Mouse (Mus musculus) mouse embryonic stem cell (cell line): ENCODE results near the gene Arhgap40.

Experiments
- in situ Hi-C, 2 experiments: fragments of 300-500 bp; cut with MboI; formaldehyde crosslinking; loops; 1 replicate in 1 of 2; 3 replicates in 1 of 2; pipeline ENCODE4 v1.14.3; 2019 to 2020; ENCODE audit warnings: low sequenced_read_pairs in 2 of 2, low pct_unique_long_range_greater_than_20kb in 1 of 2, mixed read lengths in 1 of 2; ENCODE audit not compliant: unreplicated experiment in 1 of 2

Arhgap40 gene

DNA sequence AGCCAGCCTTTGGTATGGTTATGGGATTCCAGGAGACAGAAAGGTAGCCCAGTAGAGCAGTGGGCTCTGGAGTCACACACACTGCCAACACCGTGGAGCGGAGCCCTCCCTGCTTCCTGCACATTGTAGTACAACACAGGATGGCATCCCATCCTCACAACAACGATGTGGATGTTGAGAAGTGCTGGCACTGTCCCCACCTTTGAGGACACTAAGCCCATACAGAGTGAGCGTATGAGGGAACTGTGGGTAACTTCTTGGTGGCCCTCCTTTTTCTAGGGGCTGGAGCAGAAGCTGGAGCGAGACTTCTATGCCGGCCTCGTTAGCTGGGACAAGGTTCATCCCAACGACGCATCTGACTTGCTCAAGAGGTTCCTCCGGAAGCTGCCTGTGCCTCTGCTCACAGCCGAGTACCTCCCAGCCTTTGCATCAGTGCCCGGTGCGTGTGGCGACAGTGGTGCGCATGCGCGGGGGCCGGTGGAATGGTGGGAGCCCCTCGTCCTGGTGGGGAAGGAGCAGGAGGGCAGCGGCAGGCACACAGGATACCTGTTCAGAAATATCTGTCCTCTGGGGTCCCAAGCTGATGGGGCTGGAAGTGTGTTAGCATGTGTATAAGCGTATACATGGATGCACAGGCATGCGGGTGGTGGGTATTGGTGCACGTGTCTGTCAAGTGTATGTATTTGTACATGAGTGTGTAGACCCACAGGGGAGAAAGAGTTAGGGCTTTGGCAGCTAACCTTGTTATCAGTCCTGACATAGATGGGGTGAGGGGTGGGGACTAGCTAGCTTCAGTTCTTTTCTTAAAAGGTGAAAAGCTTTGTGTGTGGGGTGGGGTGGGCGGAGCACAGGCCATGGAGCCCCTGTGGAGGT lies 27.1 kb downstream of the Arhgap40 start:
- in situ Hi-C loops, result loop anchor here in 1 of 2 experiments (5.0 to 25.0 kb wide), 2 partner anchors 113 to 323 kb away; no protein-coding TSS in a partner anchor

DNA sequence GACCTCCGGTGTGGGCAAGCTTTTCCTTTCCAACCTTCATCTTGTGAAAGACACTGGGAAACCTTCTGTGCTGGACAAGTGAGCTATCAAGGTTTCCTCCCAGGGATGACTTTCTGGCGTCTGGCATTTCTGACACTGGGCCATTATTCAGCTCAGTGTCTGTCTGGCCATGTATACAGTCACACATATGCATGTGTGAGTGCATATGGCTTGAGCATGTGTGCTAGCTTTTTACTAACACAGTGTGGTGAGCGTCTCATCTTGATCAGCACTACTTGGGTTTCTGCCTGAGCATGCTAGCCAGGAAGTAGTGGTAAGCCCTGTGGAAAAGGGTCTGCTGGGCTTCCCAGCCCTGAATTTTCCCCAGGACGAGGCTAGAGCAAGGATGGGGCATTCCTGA lies 28.7 kb downstream of the Arhgap40 start:
- in situ Hi-C loops, result loop anchor here in 1 of 2 experiments (5.0 to 25.0 kb wide), 2 partner anchors 111 to 321 kb away; no protein-coding TSS in a partner anchor

DNA sequence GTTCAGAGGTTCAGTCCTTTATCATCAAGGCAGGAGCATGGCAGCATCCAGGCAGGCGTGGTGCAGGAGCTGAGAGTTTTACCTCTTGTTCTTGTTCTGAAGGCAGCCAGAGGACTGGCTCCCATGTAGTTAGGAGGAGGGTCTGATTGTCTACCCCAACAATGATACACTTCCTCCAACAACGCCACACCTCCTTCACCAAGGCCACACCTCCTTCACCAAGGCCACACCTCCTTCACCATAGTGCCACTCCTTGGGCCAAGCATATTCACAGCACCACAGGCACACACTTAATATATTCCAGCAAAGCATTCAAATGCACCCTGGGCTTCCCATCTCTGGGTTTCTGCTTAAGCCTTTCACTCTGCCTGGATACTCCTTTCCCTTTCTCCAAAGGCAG lies 32.7 kb downstream of the Arhgap40 start:
- in situ Hi-C loops, result loop anchor here (5.0 to 25.0 kb wide), 2 partner anchors 82 to 317 kb away; no protein-coding TSS in a partner anchor

DNA sequence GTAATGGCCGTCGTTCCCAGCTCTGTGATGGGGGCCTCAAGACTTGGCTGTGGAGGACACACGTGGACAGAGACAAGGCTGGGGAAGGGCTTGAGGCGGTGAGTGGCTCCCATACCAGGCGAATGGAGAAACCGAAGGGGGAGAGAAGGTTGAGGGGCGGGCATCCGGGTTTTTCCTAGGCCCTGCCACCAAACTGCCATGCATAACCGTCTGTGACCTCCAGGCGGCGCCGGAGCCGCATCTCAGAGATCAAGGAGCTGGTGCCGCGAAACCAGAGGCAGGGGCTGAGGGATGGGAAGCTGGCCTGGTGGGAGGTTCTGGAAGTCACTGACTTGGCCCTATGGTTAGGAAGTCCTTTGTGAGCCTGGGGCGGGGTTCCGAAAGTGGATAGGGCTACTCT lies 34.2 kb downstream of the Arhgap40 start:
- in situ Hi-C loops, result loop anchor here (5.0 to 25.0 kb wide), 2 partner anchors 81 to 316 kb away; no protein-coding TSS in a partner anchor

DNA sequence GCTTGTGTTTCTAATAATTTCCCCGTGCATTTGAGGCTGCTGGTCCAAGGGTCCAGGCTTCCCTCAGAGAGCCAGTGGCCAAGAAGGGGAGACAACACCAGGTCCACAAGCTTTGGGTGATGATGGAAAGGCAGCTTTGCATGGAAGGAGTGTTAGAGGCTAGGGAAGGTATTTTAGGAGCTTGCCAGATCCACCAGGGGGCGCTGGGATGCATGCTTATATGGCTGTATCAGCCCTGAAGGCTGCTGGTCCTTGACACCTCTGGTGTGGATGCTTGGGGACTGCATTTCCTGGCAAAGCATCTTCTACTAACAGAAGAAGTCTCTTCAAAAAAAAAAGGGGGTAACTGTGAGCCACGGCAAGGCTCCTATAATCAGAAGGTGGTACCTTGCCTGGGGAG lies 37.5 kb downstream of the Arhgap40 start:
- in situ Hi-C loops, result no loop called here

DNA sequence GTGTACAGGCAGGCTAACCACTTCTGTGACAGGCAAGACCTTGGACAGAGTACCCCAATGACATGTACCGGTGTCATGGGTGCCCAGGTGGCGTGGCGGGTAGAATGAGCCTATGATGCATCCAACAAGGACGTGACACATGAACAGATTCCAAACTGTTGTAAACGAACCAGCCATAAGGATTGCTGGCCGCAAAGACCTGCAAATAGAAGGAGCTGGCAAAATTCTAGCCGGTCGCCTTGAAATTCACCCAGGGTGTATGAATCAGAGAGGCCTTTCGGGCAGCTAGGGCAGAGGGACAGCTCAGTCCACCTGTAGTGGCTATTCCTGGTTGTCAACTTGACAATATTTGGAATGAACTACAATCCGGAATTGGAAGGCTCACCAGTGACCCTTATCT lies 41.8 kb downstream of the Arhgap40 start:
- in situ Hi-C loops, result no loop called here

DNA sequence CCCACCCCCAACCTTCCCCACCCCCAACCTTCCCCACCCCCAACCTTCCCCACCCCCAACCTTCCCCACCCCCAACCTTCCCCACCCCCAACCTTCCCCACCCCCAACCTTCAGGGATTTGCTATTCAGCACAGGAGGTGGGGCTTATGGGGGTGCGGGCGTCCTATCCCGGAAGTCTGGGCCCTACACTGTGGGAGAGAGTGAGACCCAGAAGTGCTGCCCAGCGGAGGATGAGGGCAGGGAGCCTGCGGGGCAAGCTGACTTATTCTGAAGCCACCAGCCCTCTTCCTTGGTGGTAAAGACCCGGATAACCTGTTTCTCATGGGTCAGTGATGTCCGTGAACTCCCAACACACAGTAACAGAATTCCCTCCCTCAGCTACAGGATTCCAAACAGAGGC lies 42.7 kb downstream of the Arhgap40 start:
- in situ Hi-C loops, result no loop called here

DNA sequence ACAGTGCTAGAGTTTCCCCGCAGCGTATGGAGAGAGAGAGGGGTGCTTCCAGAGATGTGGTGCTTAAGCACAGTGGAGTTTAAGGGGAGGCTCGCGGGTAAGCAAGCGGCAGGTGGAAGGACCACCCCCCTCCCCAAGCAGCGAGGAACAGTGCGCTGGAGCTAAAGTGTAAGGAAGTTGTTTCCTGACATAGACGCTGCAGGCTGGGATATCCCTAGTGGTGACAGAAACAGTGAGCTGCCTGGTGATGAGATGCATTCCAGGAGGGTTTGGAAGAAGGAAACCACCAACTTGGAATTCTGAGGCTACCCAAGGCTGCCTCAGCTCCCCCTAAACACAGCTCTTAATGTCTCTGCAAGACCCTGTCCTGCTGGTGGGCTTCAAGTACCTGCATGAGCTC lies 43.2 kb downstream of the Arhgap40 start:
- in situ Hi-C loops, result no loop called here

DNA sequence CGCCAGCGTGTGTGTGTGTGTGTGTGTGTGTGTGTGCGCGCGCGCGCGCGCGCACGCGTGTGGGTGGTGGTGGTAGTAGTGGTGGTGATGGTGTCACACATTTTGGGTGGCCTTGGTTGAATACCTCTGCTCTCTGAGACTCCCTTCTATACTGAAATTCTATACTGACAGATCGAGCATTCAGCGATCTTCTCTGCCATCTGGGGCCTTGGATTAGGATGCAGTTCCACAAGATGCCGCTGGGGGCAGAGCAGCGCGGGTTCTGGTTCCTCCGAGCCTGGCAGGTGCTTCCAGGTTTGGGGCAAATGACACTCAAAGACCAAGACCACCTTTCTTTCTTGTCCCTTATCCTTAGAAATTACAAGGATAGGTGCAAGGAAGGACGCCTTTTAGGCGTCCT lies 43.6 kb downstream of the Arhgap40 start:
- in situ Hi-C loops, result no loop called here

DNA sequence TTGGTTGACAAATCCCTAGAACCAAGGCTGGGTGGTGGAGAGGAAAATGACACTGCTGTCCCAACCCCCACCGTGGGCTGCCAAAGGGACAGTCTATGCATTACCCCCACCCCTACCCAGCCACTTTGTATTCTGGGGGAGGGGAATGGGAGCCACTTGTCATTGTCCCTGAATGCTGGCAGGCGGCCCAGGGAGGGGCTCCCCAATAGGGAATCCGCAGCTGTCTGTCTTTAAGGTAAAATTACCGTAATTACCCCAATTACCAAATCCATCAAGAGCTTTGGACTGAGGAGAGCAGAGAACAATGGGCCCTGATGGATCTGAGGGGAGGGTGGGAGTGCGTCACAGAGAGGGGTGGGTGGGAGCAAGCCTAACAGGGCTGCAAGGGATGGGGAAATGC lies 44.2 kb downstream of the Arhgap40 start:
- in situ Hi-C loops, result no loop called here

DNA sequence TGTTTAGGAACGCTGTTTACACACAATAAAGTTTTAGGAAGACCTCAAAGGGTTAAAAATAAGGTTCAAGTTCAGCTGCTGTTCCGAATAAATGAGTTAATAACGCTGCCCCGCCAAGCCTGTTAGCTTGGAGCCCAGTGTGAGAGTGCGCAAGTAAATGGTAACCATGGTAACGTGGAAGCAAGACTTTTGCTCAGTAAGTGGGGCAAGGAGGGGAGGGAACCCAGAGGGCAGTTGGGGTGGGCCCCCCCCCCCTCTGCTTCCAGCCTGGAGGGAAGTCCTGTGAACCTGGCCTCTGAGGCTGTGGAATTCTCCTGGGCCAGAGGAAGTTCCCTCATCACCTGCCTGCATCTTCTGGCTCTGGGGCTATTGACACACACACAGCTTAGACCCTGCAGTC lies 47.3 kb downstream of the Arhgap40 start:
- in situ Hi-C loops, result no loop called here

DNA sequence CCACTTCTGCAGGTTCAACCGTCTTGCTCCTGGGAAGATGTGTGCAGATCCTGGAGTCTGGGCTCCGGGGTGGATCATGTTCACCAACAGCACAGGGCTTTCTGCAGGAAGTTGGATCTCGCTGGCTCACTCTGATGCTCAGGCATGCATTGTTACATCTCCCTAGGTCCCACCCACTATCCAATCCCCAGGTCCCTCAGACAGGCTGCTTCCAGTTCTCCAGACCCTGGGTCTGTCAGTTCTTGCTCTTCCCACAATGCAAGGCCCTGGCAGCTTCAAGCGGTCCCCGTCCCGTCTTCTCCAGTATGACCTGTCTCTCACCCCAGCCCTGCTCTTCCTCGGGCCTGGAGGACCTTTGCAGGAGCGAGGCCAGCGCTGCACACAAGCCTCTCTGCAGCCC lies 48.2 kb downstream of the Arhgap40 start:
- in situ Hi-C loops, result no loop called here

DNA sequence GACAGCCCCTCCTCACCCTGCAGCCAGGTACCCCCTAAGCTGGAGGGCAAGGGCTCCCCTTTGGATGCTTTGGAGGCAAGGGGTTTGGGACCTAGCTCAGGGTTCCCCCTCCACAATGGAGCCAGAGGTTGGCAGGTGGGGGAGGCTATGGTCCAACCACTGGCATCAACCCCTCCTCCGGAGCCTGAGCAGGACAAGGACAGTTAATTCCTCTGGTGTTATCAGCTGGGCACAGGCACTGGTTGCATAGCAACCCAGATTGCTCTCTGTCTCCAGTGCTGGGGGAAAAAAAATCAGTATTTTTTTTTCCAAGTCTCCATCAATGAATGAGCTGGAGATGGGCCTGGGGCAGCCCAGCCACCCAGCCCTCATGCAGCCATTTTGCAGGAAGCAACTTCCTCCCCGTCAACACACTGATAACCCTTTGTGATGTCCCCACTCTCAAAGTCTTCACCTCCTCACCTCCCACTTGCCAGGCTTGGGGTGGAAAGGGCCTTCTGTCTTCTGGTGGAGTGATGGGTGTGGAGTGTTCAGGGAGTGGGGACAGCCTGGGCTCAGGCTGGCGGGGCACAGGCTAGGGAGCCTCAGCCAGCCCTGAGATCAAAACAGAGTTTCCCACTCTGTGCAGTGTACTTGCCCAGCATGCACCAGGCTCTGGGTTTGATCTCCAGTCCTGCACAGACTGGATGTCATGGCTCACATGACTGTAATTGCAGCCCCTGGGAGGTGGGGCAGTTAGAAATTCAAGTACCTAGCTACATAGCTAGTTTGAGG lies 49.0 kb downstream of the Arhgap40 start:
- in situ Hi-C loops, result no loop called here

DNA sequence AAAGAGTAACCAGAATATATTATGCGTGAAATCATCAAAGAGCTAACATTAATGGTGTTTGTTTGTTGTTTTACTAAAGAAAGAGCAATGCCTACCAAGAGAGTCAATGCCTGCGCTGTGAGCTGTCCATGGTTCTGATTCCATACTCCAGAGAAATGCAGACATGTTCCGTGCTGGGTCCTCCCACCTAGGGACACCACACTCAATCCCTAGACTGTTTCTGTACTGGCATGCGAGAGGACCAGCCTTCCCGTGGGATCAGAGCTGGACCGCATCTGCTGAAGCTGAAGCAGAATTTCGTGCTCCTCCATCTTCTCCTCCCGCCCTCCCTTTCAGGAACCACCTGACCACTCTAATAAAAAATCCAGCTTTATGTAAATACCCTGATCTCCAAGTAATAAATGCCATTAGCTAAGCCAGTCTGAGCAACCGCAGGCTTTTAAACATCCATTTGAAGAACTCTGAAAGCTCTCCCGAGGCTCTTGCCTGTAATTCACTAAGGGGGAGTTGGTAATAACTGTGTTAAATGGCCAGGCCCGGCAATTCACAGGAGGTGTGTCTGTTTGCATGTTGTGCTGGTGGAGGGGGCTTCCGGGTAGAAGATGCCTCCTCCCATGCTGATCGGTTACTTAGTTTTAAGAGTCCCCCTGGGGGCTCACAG lies 58.0 kb downstream of the Arhgap40 start:
- in situ Hi-C loops, result no loop called here

DNA sequence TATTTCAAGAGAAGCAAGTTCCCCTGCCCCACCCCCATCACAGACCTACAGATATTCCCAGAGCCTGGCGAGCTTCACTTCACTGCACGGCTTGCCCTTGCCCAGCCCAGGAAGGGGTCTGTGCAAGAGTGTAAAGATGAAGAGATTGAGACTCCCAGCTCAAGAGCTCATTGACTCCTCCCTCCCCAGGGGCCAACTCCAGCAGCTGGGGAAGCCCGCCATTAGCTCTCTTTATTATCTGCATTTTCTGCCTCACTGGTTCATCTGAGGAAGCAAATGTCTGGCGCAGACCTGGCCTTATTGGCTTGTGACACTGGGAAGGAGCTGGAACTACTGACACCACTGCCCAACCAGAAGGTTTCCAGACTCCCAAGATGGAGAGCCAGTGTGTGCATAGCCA lies 67.4 kb downstream of the Arhgap40 start:
- in situ Hi-C loops, result no loop called here

DNA sequence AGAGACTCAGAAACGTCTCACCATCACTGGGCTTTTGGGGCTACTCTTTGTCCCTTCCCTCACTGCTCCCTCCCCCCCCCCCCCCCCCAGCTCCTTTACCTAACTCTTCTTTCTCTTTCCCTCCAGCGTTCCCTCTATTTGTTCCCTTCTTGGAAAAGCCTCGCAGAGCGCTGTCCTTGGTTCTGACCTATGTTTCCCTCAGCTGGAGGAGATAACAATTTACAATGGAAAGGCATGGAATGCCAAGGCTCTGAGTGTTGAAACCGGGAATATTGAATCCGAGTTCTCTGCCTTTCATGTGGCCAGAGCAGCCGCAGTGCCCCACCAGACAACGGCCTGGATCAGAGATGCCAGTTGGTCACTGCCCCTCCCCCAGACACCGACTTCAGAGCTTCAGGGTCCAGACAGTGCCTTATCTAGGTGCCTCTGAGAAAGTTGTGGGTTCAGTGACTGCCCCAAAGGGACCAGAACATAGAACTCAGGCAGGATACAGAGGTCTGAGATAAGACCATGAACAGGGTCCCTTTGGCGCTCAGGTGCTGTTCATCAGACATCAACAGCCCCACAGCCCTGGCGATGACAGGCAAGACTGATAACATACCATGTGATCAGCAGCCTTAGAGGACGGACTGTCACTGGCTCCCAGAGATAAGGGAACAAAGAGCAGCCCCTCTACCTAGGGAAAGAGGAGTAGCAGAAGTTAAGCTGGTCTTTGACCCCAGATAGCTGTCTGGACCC lies 72.2 kb downstream of the Arhgap40 start:
- in situ Hi-C loops, result no loop called here

DNA sequence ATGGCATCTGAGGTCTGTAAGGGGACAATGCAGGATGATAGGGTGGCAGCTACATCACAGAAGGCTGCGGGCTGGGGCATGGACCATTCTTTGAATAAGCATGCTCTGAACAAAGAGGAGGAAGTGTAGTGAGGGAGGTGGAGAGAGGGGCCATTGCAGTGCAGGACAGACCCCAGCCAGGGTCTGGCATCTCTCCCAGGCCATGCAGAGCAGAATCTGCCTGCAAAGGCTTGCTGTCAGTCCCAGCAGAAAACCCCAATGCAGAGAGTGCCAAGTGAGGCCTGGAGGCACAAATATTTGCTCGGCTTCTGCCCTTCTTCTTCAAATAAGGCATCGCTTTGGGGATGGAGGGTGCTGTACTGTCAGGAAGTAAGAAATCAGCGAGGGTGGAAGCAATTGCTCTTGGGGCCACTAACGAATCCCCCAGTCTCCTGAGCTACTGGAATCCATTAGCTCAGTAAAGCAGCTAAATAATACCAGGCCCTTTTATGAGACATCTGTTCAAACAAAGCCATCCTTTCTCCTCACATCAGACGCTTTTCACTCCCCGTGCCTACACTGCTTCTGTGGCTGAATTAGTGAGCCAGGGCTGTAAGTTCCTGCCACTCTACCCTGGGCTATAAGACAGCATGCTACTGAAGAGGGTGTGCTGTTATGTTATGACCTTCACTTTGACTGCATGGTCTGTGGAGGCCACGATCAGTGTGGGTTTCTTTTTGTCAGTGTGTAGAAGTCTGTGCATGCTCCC lies 76.1 kb downstream of the Arhgap40 start:
- in situ Hi-C loops, result no loop called here

DNA sequence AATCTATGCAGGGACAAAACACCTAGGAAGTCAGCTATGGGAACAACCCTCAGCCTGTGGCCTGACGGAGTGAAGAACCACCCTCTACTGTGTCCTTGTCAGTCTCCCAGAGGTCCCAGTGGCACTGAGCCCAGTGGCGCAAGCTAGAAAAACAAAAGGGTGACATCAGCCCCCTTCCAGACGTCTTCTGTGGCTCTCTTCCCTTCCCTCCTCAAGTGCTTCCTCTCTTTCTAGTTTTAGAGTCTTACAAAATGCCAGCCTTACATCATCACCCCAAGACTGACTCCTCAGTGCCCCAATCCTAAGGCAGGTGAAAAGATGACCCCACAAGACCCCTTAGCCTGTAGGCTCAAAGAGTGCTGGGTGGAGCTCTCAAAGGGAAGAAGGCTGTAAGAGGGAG lies 77.9 kb downstream of the Arhgap40 start:
- in situ Hi-C loops, result no loop called here
